Mouse (Mus musculus) liver, postnatal 0 days (tissue): ENCODE results near the gene Alg10b.

Source experiments
- CTCF ChIP-seq: sonication (generic); IDR thresholded peaks from 2 replicates; pipeline ENCODE4 v1.5.1; 2016; ENCODE audit warnings: antibody characterized with exemption, low read depth
- EP300 ChIP-seq: IDR thresholded peaks from 2 replicates; pipeline ENCODE4 v1.6.1; 2016; ENCODE audit warnings: antibody characterized with exemption, low read depth, mild to moderate bottlenecking

DNA sequence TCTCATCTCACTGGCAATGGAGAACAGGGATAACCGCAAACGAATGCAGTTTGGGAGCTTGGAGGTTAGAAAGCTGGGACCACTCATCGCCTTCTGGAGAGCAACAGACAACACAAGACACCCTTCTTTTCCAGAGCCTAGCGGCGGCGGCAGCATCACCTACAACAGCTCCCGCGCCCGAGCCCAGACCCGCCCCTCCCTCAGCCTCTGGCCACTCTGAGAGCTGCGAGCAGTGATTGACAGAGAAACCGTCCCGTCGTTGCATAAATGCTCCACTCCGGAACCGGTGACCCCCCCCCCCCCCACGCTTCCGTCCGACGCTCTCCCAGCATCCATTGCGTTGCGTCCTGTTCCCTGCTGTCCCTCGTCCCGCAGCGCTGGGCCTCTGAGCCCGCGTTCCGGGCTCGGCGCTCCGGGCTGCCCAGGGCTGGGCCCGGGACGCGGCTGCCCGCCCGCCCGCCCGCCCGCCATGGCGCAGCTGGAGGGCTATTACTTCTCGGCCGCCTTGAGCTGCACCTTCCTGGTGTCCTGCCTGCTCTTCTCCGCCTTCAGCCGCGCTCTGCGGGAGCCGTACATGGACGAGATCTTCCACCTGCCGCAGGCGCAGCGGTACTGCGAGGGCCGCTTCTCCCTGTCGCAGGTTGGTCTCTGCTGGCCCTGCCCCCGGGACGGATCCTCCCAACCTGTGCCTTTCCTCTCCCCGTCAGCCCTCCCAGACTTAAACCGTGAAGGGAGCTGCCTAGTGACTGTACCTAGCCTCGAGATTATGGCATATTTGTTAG, at the start of gene Alg10b:
- no peak for TF ChIP-seq CTCF
- TF ChIP-seq EP300 = no peak
